Mouse (Mus musculus): ENCODE measurements at regions not wholly inside any gene's neighbourhood (a gene's known extent, or its start where the extent isn't known, plus 50 kb on each side); places are given as distances from the start of the nearest gene placed in this dataset.

- no peaks in the 10 kb centered on the region for H3K27me3 ChIP-seq (ENCODE audit: insufficient read depth, low read length)
- no peaks in the 10 kb centered on the region for H3K9me3 ChIP-seq (ENCODE audit: low read length)
- H3K4me2 ChIP-seq (ENCODE audit: low read depth): peak overlapping the region; percentile 32; the same call in 1 of the 2 replicates
- ATAC-seq (peak; percentile 77), DNase-seq (peak; percentile 69)
- H3K9ac ChIP-seq: peak overlapping the region; percentile 43
- no peak overlapping the region for H3K4me3 ChIP-seq (ENCODE audit: low read depth, low read length)
- TF ChIP-seq CTCF (IDR thresholded peaks at IDR 0.05; ENCODE audit: low read depth): no peak
- H3K27ac ChIP-seq (ENCODE audit: low read depth, low read length): peak overlapping the region; percentile 60
- 0 out of 2 replicates have a peak, but pooled peaks cover 6% of the 10 kb centered on the region for H3K4me1 ChIP-seq (ENCODE audit: insufficient read depth)
- no peaks in the 10 kb centered on the region for H3K36me3 ChIP-seq (ENCODE audit: insufficient read depth)
- 8% methylated on average over 19 of the region's 19 CpGs for WGBS
These were observed 218.3 kb downstream of the Myo1b start for GRCm38 (mm10) chr1:51697265-51698192.

- 0 out of 2 replicates have a peak, but pooled peaks cover 6% of the 10 kb centered on the region for H3K4me1 ChIP-seq (ENCODE audit: insufficient read depth)
- DNase-seq: no peak
- H3K4me3 ChIP-seq (ENCODE audit: low read depth, low read length): no peak overlapping the region
- TF ChIP-seq CTCF (IDR thresholded peaks at IDR 0.05; ENCODE audit: low read depth): no peak
- H3K27ac ChIP-seq (ENCODE audit: low read depth, low read length): no peak overlapping the region
- H3K9ac ChIP-seq: no peak overlapping the region
- H3K27me3 ChIP-seq (ENCODE audit: insufficient read depth, low read length): no peaks in the 10 kb centered on the region
- no peak overlapping the region for H3K4me2 ChIP-seq (ENCODE audit: low read depth)
- WGBS: 44% methylated on average over 2 of the region's 2 CpGs
- H3K36me3 ChIP-seq (ENCODE audit: insufficient read depth): no peaks in the 10 kb centered on the region
- H3K9me3 ChIP-seq (ENCODE audit: low read length): no peaks in the 10 kb centered on the region
- ATAC-seq: no peak
These were observed 218.2 kb upstream of the Nabp1 start for GRCm38 (mm10) chr1:51696471-51696870.

- no peak overlapping the region for H3K4me2 ChIP-seq (ENCODE audit: low read depth)
- no peak overlapping the region for H3K9ac ChIP-seq
- H3K9me3 ChIP-seq (ENCODE audit: low read length): no peaks in the 10 kb centered on the region
- no peak for TF ChIP-seq CTCF (IDR thresholded peaks at IDR 0.05; ENCODE audit: low read depth)
- H3K27ac ChIP-seq (ENCODE audit: low read depth, low read length): no peak overlapping the region
- DNase-seq (no peak), ATAC-seq (no peak)
- peaks cover 3% of the 10 kb centered on the region; the same call in 1 of the 2 replicates for H3K4me1 ChIP-seq (ENCODE audit: insufficient read depth)
- H3K4me3 ChIP-seq (ENCODE audit: low read depth, low read length): no peak overlapping the region
- no peaks in the 10 kb centered on the region for H3K36me3 ChIP-seq (ENCODE audit: insufficient read depth)
- no peaks in the 10 kb centered on the region for H3K27me3 ChIP-seq (ENCODE audit: insufficient read depth, low read length)
- 92% methylated on average over 10 of the region's 10 CpGs for WGBS
These were observed 212.7 kb upstream of the Nabp1 start for GRCm38 (mm10) chr1:51690878-51691277.

- H3K9me3 ChIP-seq (ENCODE audit: low read length): no peaks in the 10 kb centered on the region
- no peak overlapping the region for H3K27ac ChIP-seq (ENCODE audit: low read depth, low read length)
- H3K4me2 ChIP-seq (ENCODE audit: low read depth): no peak overlapping the region
- no peak for ATAC-seq
- WGBS: 81% methylated on average over 9 of the region's 9 CpGs
- no peaks in the 10 kb centered on the region for H3K27me3 ChIP-seq (ENCODE audit: insufficient read depth, low read length)
- peak; percentile 16 for TF ChIP-seq CTCF (IDR thresholded peaks at IDR 0.05; ENCODE audit: low read depth)
- no peak overlapping the region for H3K9ac ChIP-seq
- H3K4me1 ChIP-seq (ENCODE audit: insufficient read depth): peaks cover 3% of the 10 kb centered on the region; the same call in 1 of the 2 replicates
- no peaks in the 10 kb centered on the region for H3K36me3 ChIP-seq (ENCODE audit: insufficient read depth)
- no peak for DNase-seq
- no peak overlapping the region for H3K4me3 ChIP-seq (ENCODE audit: low read depth, low read length)
These were observed 211.4 kb upstream of the Nabp1 start for GRCm38 (mm10) chr1:51689461-51690223.

- WGBS: 80% methylated on average over 5 of the region's 5 CpGs
- ATAC-seq: no peak
- no peaks in the 10 kb centered on the region for H3K9me3 ChIP-seq (ENCODE audit: low read length)
- DNase-seq: no peak
- no peaks in the 10 kb centered on the region for H3K27me3 ChIP-seq (ENCODE audit: insufficient read depth, low read length)
- H3K9ac ChIP-seq: no peak overlapping the region
- H3K4me3 ChIP-seq (ENCODE audit: low read depth, low read length): no peak overlapping the region
- H3K36me3 ChIP-seq (ENCODE audit: insufficient read depth): no peaks in the 10 kb centered on the region
- no peak for TF ChIP-seq CTCF (IDR thresholded peaks at IDR 0.05; ENCODE audit: low read depth)
- H3K4me2 ChIP-seq (ENCODE audit: low read depth): no peak overlapping the region
- H3K27ac ChIP-seq (ENCODE audit: low read depth, low read length): peak overlapping the region; percentile 82; the same call in 1 of the 2 replicates
- H3K4me1 ChIP-seq (ENCODE audit: insufficient read depth): peaks cover 3% of the 10 kb centered on the region; the same call in 1 of the 2 replicates
These were observed 210.7 kb upstream of the Nabp1 start for GRCm38 (mm10) chr1:51688946-51689345.

GRCm38 (mm10) chr1:51688224-51688545, 210.0 kb upstream of the Nabp1 start:
- H3K27ac ChIP-seq (ENCODE audit: low read depth, low read length): peak overlapping the region; percentile 82
- no peak overlapping the region for H3K4me3 ChIP-seq (ENCODE audit: low read depth, low read length)
- H3K4me2 ChIP-seq (ENCODE audit: low read depth): no peak overlapping the region
- peak; percentile 34 for ATAC-seq
- no peaks in the 10 kb centered on the region for H3K27me3 ChIP-seq (ENCODE audit: insufficient read depth, low read length)
- H3K4me1 ChIP-seq (ENCODE audit: insufficient read depth): peaks cover 3% of the 10 kb centered on the region; the same call in 1 of the 2 replicates
- 12% methylated on average over 1 of the region's 1 CpGs for WGBS
- H3K9me3 ChIP-seq (ENCODE audit: low read length): no peaks in the 10 kb centered on the region
- H3K36me3 ChIP-seq (ENCODE audit: insufficient read depth): no peaks in the 10 kb centered on the region
- DNase-seq: no peak
- no peak for TF ChIP-seq CTCF (IDR thresholded peaks at IDR 0.05; ENCODE audit: low read depth)
- H3K9ac ChIP-seq: no peak overlapping the region

Measured in forebrain, postnatal 0 days (tissue).